Mouse (Mus musculus): Measurements from ENCODE around the gene Hlcs.
"Not testable (repeated sequence)": the region's sequence is repeated elsewhere in the genome, so short reads cannot be mapped to it uniquely, and the experiment has no call there.

The Hlcs gene

GRCm38 (mm10) chr16:94350287-94350677 is 36.9 kb upstream of the Hlcs start:
- Histone ChIP-seq H3K36me3 (ENCODE audit: insufficient read depth, low read length) (no peaks in the 10 kb centered on the region), H3K4me1 (replicated peaks; ENCODE audit: low read depth, low read length) (peaks cover 6% of the 10 kb centered on the region), H3K9me3 (ENCODE audit: low read length) (no peaks in the 10 kb centered on the region), H3K4me3 (replicated peaks; ENCODE audit: low read length) (no peak overlapping the region), H3K27me3 (ENCODE audit: insufficient read depth, low read length) (0 out of 2 replicates have a peak, but pooled peaks cover 4% of the 10 kb centered on the region)
- TF ChIP-seq POU5F1 (IDR thresholded peaks at IDR 0.05; ENCODE audit: borderline replicate concordance, low read length), result no peak
- TF ChIP-seq CTCF (conservative IDR thresholded peaks at IDR 0.05; ENCODE audit: low read length), result no peak
- no peak for TF ChIP-seq NANOG (IDR thresholded peaks at IDR 0.05; ENCODE audit: borderline replicate concordance, low read length)

GRCm38 (mm10) chr16:94349588-94350286 is 36.4 kb upstream of the Hlcs start:
- no peaks in the 10 kb centered on the region for H3K9me3 ChIP-seq (ENCODE audit: low read length)

GRCm38 (mm10) chr16:94348779-94349178 is 35.4 kb upstream of the Hlcs start:
- Histone ChIP-seq H3K9me3 (ENCODE audit: low read length) (no peaks in the 10 kb centered on the region), H3K4me3 (replicated peaks; ENCODE audit: low read length) (no peak overlapping the region), H3K4me1 (replicated peaks; ENCODE audit: low read depth, low read length) (peaks cover 5% of the 10 kb centered on the region), H3K27me3 (ENCODE audit: insufficient read depth, low read length) (0 out of 2 replicates have a peak, but pooled peaks cover 4% of the 10 kb centered on the region), H3K36me3 (ENCODE audit: insufficient read depth, low read length) (no peaks in the 10 kb centered on the region)
- TF ChIP-seq CTCF (conservative IDR thresholded peaks at IDR 0.05; ENCODE audit: low read length) (no peak), NANOG (IDR thresholded peaks at IDR 0.05; ENCODE audit: borderline replicate concordance, low read length) (no peak), POU5F1 (IDR thresholded peaks at IDR 0.05; ENCODE audit: borderline replicate concordance, low read length) (no peak)

More at GRCm38 (mm10) chr16:94349588-94350286, 36.4 kb upstream of the Hlcs start:
- TF ChIP-seq CTCF (conservative IDR thresholded peaks at IDR 0.05; ENCODE audit: low read length) (no peak), POU5F1 (IDR thresholded peaks at IDR 0.05; ENCODE audit: borderline replicate concordance, low read length) (no peak), NANOG (IDR thresholded peaks at IDR 0.05; ENCODE audit: borderline replicate concordance, low read length) (no peak)
- no peaks in the 10 kb centered on the region for H3K36me3 ChIP-seq (ENCODE audit: insufficient read depth, low read length)
- 0 out of 2 replicates have a peak, but pooled peaks cover 4% of the 10 kb centered on the region for H3K27me3 ChIP-seq (ENCODE audit: insufficient read depth, low read length)
- H3K4me1 ChIP-seq (replicated peaks; ENCODE audit: low read depth, low read length), result peaks cover 6% of the 10 kb centered on the region
- no peak overlapping the region for H3K4me3 ChIP-seq (replicated peaks; ENCODE audit: low read length)

- no peaks in the 10 kb centered on the region for H3K4me1 ChIP-seq (replicated peaks; ENCODE audit: low read depth, low read length)
- TF ChIP-seq POU5F1 (IDR thresholded peaks at IDR 0.05; ENCODE audit: borderline replicate concordance, low read length), result no peak
- no peak for TF ChIP-seq NANOG (IDR thresholded peaks at IDR 0.05; ENCODE audit: borderline replicate concordance, low read length)
- no peak for TF ChIP-seq CTCF (conservative IDR thresholded peaks at IDR 0.05; ENCODE audit: low read length)
- no peak overlapping the region for H3K4me3 ChIP-seq (replicated peaks; ENCODE audit: low read length)
- no peaks in the 10 kb centered on the region for H3K36me3 ChIP-seq (ENCODE audit: insufficient read depth, low read length)
- H3K9me3 ChIP-seq (ENCODE audit: low read length), result no peaks in the 10 kb centered on the region
- 0 out of 2 replicates have a peak, but pooled peaks cover 4% of the 10 kb centered on the region for H3K27me3 ChIP-seq (ENCODE audit: insufficient read depth, low read length)
Observed at GRCm38 (mm10) chr16:94347080-94347731, 33.8 kb upstream of the Hlcs start.

GRCm38 (mm10) chr16:94345733-94346132 is 32.4 kb upstream of the Hlcs start:
- Histone ChIP-seq H3K27me3 (ENCODE audit: insufficient read depth, low read length) (0 out of 2 replicates have a peak, but pooled peaks cover 4% of the 10 kb centered on the region), H3K9me3 (ENCODE audit: low read length) (no peaks in the 10 kb centered on the region), H3K4me3 (replicated peaks; ENCODE audit: low read length) (no peak overlapping the region), H3K4me1 (replicated peaks; ENCODE audit: low read depth, low read length) (no peaks in the 10 kb centered on the region), H3K36me3 (ENCODE audit: insufficient read depth, low read length) (no peaks in the 10 kb centered on the region)
- no peak for TF ChIP-seq CTCF (conservative IDR thresholded peaks at IDR 0.05; ENCODE audit: low read length)
- TF ChIP-seq POU5F1 (IDR thresholded peaks at IDR 0.05; ENCODE audit: borderline replicate concordance, low read length), result no peak
- TF ChIP-seq NANOG (IDR thresholded peaks at IDR 0.05; ENCODE audit: borderline replicate concordance, low read length), result no peak

- not testable (repeated sequence) for H3K36me3 ChIP-seq (ENCODE audit: insufficient read depth, low read length); H3K27me3 ChIP-seq (ENCODE audit: insufficient read depth, low read length)
Observed at GRCm38 (mm10) chr16:94339164-94340160, 26.1 kb upstream of the Hlcs start.

GRCm38 (mm10) chr16:94335656-94336055 is 22.3 kb upstream of the Hlcs start:
- Histone ChIP-seq H3K4me1 (replicated peaks; ENCODE audit: low read depth, low read length) (peaks cover 6% of the 10 kb centered on the region), H3K9me3 (ENCODE audit: low read length) (no peaks in the 10 kb centered on the region), H3K4me3 (replicated peaks; ENCODE audit: low read length) (no peak overlapping the region), H3K36me3 (ENCODE audit: insufficient read depth, low read length) (no peaks in the 10 kb centered on the region), H3K27me3 (ENCODE audit: insufficient read depth, low read length) (peaks cover 18% of the 10 kb centered on the region)
- TF ChIP-seq POU5F1 (IDR thresholded peaks at IDR 0.05; ENCODE audit: borderline replicate concordance, low read length) (no peak), CTCF (conservative IDR thresholded peaks at IDR 0.05; ENCODE audit: low read length) (no peak), NANOG (IDR thresholded peaks at IDR 0.05; ENCODE audit: borderline replicate concordance, low read length) (no peak)

More at GRCm38 (mm10) chr16:94339164-94340160, 26.1 kb upstream of the Hlcs start:
- H3K4me1 ChIP-seq (replicated peaks; ENCODE audit: low read depth, low read length); H3K4me3 ChIP-seq (replicated peaks; ENCODE audit: low read length); H3K9me3 ChIP-seq (ENCODE audit: low read length): not testable (repeated sequence)

GRCm38 (mm10) chr16:94331886-94332252 is 18.5 kb upstream of the Hlcs start:
- TF ChIP-seq CTCF (conservative IDR thresholded peaks at IDR 0.05; ENCODE audit: low read length), result peak; percentile 91
- no peak for TF ChIP-seq NANOG (IDR thresholded peaks at IDR 0.05; ENCODE audit: borderline replicate concordance, low read length)
- no peak for TF ChIP-seq POU5F1 (IDR thresholded peaks at IDR 0.05; ENCODE audit: borderline replicate concordance, low read length)
- no peaks in the 10 kb centered on the region for H3K36me3 ChIP-seq (ENCODE audit: insufficient read depth, low read length)
- H3K4me1 ChIP-seq (replicated peaks; ENCODE audit: low read depth, low read length), result peaks cover 25% of the 10 kb centered on the region
- no peak overlapping the region for H3K4me3 ChIP-seq (replicated peaks; ENCODE audit: low read length)
- H3K9me3 ChIP-seq (ENCODE audit: low read length), result no peaks in the 10 kb centered on the region
- H3K27me3 ChIP-seq (ENCODE audit: insufficient read depth, low read length), result peaks cover 55% of the 10 kb centered on the region
